Mouse (Mus musculus) E14TG2a.4 (cell line): Measurements from ENCODE around the gene Haus8.

Source experiments
- CTCF ChIP-seq: conservative IDR thresholded peaks from 2 replicates; pipeline ENCODE4 v1.5.1; 2014; ENCODE audit warnings: low read length
- POU5F1 ChIP-seq: IDR thresholded peaks from 2 replicates; pipeline ENCODE4 v1.6.1; 2014; ENCODE audit warnings: low read length, borderline replicate concordance

DNA sequence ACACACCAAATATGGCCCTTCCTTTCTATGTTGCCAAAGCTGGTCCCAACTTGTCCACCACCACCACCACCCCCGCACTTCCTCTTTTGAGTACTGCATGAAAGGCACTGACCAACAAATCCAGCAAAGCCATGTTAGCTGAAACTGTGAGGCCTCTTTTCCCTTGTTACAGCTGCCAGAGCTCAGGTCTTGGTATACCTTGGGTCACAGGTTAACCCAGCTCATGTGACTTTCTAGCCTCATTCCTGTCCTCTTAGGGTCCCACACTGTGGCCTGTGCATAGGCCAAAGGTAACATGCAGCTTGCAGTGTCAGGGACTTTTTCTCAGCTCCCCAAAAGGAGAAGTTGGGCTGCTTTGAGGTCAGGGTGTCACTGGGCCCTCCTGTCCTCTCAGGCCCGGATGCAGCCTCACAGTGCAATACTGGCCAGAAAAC is 23.5 kb upstream of the Haus8 start:
- TF ChIP-seq CTCF (no peak), POU5F1 (no peak)
